Mouse (Mus musculus) frontal cortex, adult 2 months (tissue): Measurements from ENCODE around the gene Mrpl45. TPM values are rescaled to one million over a fixed set of nuclear protein-coding genes. Genes with fewer than 3 reads are reported as not detected.

Source experiments
- DNase-seq, 2 experiments: peaks; one replicate each; pipeline ENCODE4 v3.0.0; 2022; ENCODE audit warnings: low spot score in 1 of 2; ENCODE audit errors: extremely low spot score in 1 of 2
- polyA plus RNA-seq: library from polyadenylated mRNA; depleted of rRNA; stranded (reverse); fragments of >200 nt; gene quantifications from 2 replicates; pipeline ENCODE4 v1.2.3, GENCODE M21; 2012; rRNA removed

The Mrpl45 gene
- polyA plus RNA-seq, 1 experiment, result 28.9 TPM

DNA sequence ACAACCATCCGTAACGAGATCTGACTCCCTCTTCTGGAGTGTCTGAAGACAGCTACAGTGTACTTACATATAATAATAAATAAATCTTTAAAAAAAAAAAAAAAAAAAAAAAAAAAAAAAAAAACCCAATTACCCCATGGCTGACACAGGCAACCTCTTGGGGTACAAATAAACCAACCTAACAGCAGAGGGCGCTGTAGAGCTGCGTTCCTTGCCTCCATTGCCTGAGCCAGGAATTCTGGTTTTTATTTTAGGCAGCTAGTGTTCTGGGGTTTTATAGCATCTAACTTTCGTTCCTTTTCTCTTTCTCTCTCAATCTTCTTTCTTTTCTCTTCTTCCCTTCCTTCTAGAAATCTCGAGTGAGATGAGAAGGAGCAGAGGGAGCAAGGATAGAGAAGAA, 42.1 kb downstream of the Mrpl45 start:
- DNase-seq, result peak in 1 of 2 experiments; percentile 92

DNA sequence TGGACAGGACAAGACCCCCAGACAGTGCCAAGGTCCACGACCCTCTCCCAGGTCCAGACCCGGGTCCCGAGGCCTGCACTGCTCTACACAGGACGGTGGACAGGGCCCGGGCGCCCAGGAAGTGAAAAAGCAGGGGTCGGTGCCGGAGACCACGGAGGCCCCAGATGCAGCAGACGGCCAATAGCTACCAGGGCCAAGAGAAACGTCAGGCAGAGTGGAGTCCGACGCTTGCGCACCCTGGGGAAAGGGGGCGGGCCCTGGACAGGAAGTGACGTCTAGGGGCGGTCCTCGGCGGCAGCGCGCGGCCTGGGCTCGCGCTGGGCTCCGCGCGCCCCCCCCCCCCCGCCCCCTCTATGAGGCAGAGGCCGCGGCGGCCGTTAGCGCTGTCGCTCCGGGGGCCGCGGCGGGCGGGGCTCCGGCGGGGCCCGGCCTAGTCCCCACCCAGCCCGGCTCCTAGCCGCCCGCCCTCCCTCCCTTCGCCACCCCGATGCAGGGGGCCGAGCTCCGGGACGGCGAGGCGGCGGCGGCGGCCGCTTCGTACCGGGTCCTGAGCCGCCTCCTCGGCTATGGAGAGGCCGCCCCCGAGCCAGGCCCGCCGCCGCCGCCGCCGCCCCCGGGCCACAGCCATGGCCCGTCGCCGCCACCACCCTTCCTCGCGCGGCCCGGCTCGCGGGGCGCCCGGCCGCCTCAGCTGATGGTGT, 46.6 kb downstream of the Mrpl45 start, which contains the start of gene Socs7:
Socs7 (plus strand) TSS at position 604 of the 701 bp plus-strand sequence.
- DNase-seq, result peak; percentile 87 to 95

- DNase-seq, result no peak
These were observed 47.1 kb downstream of the Mrpl45 start for GRCm38 (mm10) chr11:97362649-97362942.

DNA sequence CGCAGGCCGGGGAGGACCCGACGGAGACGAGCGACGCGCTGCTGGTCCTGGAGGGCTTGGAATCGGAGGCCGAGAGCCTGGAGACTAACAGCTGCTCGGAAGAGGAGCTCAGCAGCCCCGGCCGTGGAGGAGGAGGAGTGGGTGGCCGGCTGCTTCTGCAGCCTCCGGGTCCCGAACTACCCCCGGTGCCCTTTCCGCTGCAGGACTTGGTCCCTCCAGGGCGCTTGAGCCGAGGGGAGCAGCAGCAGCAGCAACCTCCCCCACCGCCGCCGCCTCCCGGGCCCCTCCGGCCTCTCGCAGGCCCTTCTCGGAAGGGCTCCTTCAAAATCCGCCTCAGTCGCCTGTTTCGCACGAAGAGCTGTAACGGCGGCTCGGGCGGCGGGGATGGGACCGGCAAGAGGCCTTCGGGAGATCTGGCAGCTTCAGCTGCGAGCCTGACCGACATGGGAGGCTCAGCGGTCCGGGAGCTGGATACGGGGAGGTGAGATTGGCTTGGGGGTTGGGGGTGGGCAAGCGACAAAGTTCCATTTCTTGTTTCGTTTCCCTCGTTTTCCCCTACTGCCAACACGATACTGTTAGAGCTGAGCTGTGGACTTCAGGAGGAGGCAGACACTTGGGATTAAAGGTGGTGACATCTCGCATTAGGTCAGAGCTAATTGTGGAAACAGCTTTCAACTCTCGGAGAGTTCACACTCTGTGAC, 47.6 kb downstream of the Mrpl45 start:
- no peak for DNase-seq

- no peak for DNase-seq
These were observed 48.1 kb downstream of the Mrpl45 start for GRCm38 (mm10) chr11:97363644-97363995.

DNA sequence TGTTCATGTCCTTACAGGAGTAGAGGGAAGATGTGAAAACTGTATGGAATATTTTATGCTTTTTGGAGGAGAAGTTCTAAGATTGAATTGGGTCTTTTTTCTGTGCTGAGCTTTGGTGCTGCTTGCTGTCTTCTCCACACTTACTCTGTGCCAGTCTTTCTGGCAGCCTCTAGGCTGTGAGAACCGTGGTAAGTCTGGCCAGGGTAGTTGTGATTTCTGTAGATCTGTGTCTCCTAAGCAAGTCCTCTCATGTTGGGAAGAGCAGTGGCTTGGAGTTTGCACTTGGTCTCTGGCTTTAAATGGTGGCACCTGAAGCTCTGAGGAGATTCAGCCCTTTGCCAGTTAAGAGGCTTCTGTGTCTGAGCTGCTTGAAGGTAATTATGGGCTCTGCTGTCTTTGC, 50.0 kb downstream of the Mrpl45 start:
- DNase-seq, result no peak

DNA sequence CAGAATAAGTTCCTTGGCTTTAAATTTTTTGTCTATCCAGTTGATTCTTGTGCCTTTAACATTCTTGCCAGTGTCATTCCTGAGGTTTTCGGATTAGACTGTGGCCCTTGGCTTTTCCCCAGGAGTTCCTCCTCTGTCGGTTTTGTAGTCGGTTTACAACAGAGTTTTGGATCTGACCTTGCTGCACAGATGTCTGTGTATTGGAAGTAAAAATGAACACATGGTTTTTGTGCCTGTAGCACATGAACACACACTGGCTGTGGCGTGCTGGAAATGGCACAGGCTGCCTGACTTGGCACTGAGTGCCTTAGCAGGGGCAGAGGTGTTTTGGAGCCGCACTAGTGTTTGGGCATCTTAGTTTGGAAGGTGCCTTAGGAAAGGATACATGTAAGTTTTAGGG, 53.0 kb downstream of the Mrpl45 start:
- DNase-seq, result no peak

DNA sequence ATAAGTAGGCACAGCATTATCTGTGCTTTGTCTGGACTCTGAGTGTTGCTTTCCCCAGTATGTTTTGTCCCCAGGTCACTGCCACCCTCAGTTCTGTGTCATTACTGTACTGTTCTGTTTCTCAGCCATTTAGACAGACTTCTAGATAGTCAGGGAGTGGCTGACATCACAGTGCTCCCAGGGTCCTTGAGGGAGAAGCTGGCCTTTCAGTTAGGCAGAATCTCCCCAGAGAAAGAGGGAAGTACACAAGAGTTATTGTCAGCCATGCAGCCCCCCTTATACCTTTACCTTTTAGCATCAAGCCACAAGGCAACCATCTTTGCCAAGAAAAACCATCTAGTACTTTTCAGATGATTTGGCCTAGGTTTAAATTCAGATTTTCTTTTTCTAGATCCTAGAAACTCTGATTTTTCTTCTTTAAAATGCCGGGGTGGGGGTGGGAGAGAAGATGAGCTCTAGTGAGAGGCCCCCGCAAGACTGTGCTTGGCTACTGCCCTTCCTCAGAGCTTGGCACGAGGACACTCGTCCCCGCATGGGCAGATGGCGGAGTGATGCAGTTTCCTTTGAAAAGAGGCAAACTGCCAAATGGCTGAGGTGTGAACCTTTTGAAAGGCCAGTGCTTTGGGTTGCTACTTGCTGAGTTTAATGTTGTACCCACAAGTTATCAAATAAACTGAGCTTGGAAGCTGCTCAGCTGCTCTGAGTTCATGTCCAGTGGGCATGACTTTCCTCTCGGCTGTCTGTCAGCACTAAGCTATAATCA, 55.0 kb downstream of the Mrpl45 start:
- peak; percentile 57 to 85 for DNase-seq

DNA sequence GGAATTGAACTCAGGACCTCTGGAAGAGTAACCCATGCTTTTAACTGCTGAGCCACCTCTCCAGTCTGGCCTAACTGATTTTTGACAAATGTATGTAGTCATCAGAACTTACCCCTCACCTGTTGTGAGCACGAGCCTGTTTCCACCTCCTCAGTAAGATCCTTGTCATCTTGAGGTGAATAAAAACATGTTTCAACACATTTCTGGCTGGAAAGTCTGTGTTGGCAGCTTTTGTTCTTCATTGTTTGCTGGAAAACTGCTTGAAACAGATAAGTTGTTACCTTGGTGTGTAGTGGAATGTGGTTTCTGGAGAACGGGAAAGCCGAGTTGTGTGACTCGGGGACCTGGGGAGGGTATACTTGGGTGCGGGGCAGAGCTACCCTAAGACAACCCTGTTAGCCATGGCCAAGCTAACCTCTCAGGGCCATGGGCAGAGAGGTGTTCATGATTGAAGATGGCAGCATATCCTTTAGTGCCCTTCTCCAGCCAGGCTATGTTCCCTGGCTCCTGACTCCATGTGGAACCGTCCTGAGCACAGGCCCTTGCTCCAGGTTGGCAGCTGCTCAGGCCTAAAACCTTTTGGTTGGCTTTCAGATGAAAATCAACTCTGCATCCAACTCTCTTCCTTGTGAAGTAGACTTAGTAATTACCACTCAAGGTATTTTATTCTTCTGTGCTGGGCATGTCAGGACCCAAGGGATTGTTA, 56.8 kb downstream of the Mrpl45 start:
- DNase-seq, result no peak

DNA sequence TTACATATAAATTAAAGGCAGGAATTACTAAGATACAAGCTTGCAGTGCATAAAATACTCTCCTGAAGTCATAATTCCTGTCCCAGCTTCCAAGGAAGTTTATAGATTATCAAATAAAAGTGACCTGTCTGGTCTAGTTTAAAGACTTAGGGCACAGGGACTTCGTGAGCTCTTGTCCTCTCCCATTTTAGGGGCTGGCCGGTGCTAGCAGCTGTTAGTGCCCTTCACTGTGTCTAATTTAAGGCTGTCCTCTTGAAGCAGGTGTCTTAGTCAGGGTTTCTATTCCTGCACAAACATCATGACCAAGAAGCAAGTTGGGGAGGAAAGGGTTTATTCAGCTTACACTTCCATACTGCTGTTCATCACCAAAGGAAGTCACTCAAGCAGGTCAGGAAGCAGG, 57.9 kb downstream of the Mrpl45 start:
- DNase-seq, result no peak

Other genes with a start within 250 kb of the Mrpl45 start
- gene Tbx21, start 200.4 kb upstream of the Mrpl45 start, polyA plus RNA-seq, result 9.7 and 10.1 TPM in 2 replicates
- 51.1 and 62.2 TPM in 2 replicates for gene Tbkbp1, start 164.2 kb upstream of the Mrpl45 start, polyA plus RNA-seq
- 76.4 and 80.7 TPM in 2 replicates for gene Kpnb1, start 127.8 kb upstream of the Mrpl45 start, polyA plus RNA-seq
- gene Npepps, start 35.1 kb upstream of the Mrpl45 start, polyA plus RNA-seq, result 82.1 and 103 TPM in 2 replicates
- 0.40 and 0.66 TPM in 2 replicates for gene Gpr179, start 36.4 kb downstream of the Mrpl45 start, polyA plus RNA-seq
- 43.3 and 44.9 TPM in 2 replicates for gene Socs7, start 46.8 kb downstream of the Mrpl45 start, polyA plus RNA-seq
- 53.4 and 64.2 TPM in 2 replicates for gene Arhgap23, start 99.8 kb downstream of the Mrpl45 start, polyA plus RNA-seq
- 0.13 and 0.24 TPM in 2 replicates for gene 4933428G20Rik, start 184.6 kb downstream of the Mrpl45 start, polyA plus RNA-seq